Mouse (Mus musculus) thymus, postnatal 0 days (tissue): ENCODE data around the gene Cpsf2. TPM values are rescaled to one million over a fixed set of nuclear protein-coding genes. Genes with fewer than 3 reads are reported as not detected.

Experiments used
- DNase-seq: peaks from one replicate; pipeline ENCODE4 v3.0.0-alpha.2; 2015; ENCODE audit warnings: low spot score
- polyA plus RNA-seq: library from polyadenylated mRNA; unstranded; fragments of >200 nt; fragmentation: Nextera tagmentation; extraction: Ambion mirVana; gene quantifications from 2 replicates; pipeline ENCODE4 v1.2.1, GENCODE M21; 2015

The Cpsf2 gene
- polyA plus RNA-seq, 1 experiment from 2014 or later: 28.5 TPM

DNA sequence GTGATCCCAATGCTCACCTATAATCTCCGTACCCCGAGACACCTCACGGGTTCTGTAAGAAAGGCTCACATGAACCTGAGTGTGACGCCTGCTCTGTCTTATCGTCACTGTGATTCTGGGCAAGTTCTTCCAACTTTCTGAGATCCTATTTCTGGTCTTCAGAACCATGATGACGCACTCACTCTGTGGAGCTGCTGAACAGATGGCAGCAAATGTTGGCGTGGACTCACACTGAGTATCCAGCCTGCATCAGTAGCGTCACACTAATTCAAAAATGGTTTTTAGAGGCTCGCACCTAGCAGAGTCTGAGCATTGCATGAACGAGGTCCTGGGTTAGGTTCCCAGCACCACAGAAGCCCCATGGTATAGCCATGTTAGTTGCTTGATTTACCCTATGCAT is 80.0 kb downstream of the Cpsf2 start:
- no peak for DNase-seq

Other genes starting within 250 kb of the Cpsf2 start
- 22.5 and 30.4 TPM in 2 replicates for gene Fbln5, start 156.9 kb upstream of the Cpsf2 start, polyA plus RNA-seq
- 28.0 and 35.6 TPM in 2 replicates for gene Trip11, start 62.7 kb upstream of the Cpsf2 start, polyA plus RNA-seq
- 18.5 and 19.9 TPM in 2 replicates for gene Atxn3, start 17.7 kb upstream of the Cpsf2 start, polyA plus RNA-seq
- 1.1 and 1.6 TPM in 2 replicates for gene Slc24a4, start 152.7 kb downstream of the Cpsf2 start, polyA plus RNA-seq